Mouse (Mus musculus): ENCODE measurements around the gene Asphd2.

DNA sequence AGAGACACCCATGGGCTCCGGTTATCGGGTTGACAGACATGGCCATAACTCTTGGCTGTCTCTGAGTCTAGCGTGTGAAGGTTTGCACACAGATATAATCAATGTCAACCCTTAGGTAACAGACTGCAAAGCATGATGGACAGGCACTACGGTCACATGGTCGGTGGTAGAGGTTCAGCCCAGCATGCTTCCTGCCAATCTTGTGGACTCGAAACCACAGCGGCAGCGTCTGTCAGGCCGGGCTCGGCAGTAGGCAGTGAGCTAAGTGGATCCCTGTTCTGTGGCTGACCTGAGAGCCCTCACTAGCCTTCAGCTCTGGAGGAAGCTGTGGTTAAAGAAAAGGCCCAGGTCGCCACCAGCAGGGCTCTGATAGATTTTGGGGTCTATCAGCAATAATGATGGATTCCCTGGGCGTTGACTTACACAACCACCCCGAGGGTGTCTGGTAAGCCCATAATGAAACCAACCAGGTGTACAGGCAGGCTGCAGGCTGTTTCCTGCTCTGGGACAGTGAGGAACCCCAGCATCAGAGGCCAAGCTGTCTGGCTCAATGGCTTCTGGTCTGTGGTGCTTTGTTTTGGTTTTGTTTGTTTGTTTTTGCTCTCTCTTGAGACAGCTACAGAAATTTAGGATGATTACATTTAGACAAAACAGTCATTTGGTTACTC lies 9.7 kb downstream of the Asphd2 start:
- TF ChIP-seq GATA1 (IDR thresholded peaks at IDR 0.05; ENCODE audit: borderline replicate concordance, low read length) (no peak), FLI1 (IDR thresholded peaks at IDR 0.05; ENCODE audit: low read length) (no peak)

All from megakaryocyte, embryonic 14.5 days (primary cell).